Mouse (Mus musculus) embryo, embryonic 9.5 days (tissue): ENCODE data around the gene Cdrt4.

ENCODE experiments used
- DNase-seq: peaks from one replicate; pipeline ENCODE4 v3.0.0-alpha.2; 2017; ENCODE audit errors: extremely low spot score

Cdrt4 gene

GRCm38 (mm10) chr11:63040002-63040661, 89.1 kb downstream of the Cdrt4 start:
- peak; percentile 39 for DNase-seq
